Mouse (Mus musculus) bone marrow macrophage, adult 2 months (primary cell): ENCODE data around the gene Arfgap3. TPM values are rescaled to one million over a fixed set of nuclear protein-coding genes. Genes with fewer than 3 reads are reported as not detected.
"Not testable (repeated sequence)": the region's sequence is repeated elsewhere in the genome, so short reads cannot be mapped to it uniquely, and the experiment has no call there.

Experiments
- H3K27ac ChIP-seq: 2 replicates; pipeline ENCODE4 v1.5.1; 2012; ENCODE audit warnings: low read depth, low read length; ENCODE audit not compliant: insufficient read depth
- H3K4me1 ChIP-seq: 2 replicates; pipeline ENCODE4 v1.6.1; 2012; ENCODE audit warnings: low read length; ENCODE audit not compliant: control insufficient read depth, insufficient read depth
- H3K4me3 ChIP-seq: 2 replicates; pipeline ENCODE4 v1.5.1; 2012; ENCODE audit warnings: mild to moderate bottlenecking, low read length, moderate library complexity; ENCODE audit not compliant: insufficient read depth
- CTCF ChIP-seq: IDR thresholded peaks from 2 replicates; pipeline ENCODE4 v1.5.1; 2012; ENCODE audit warnings: low read depth, mild to moderate bottlenecking, low read length, moderate library complexity
- POLR2A ChIP-seq: IDR thresholded peaks from 2 replicates; pipeline ENCODE4 v1.6.1; 2012; ENCODE audit warnings: mild to moderate bottlenecking, low read depth, low read length, borderline replicate concordance
- polyA plus RNA-seq: library from polyadenylated mRNA; stranded (reverse); fragments of >200 nt; gene quantifications from 2 replicates; pipeline ENCODE4 v1.2.4, GENCODE M21; 2012; ENCODE audit not compliant: missing spikeins, insufficient read depth, insufficient read length

Gene Arfgap3
- 27.8 and 28.6 TPM in 2 replicates for polyA plus RNA-seq

DNA sequence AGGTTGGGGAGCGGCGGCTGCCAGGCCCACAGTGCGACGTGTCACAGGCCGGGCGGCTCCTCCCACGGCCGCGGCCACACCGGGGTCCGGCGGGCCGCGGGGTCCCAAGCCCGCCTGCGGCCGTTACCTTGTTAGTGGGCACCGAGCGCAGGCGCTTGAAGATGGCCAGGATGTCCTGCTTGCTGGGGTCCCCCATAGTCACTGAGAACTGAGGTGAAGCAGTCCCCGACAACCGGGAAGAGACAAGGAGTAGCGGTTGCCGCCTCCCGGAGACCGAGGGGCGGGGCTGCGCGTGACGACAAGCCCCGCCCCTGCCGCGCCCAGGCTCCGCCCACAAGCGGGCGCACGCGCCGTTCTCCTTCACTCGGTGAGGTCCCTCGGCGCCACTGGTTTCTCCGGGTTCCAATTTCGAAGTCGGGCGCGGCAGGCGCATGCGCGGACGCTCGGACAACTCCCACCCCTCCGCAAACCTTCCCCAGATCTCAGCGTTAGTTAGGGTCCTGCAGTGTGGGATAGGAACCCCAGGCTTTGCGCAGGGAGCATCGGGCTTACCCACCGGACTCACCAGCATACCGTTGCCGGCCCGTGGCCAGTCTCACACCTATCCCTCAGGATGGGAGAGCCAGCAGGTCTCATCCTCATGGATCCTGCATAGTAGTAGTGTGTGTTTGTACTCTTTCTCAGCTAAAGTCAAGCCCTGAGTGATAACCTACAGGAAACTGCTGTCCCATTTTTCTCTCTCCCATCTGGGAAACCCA, at the start of gene Arfgap3:
Arfgap3 (minus strand) TSS at position 294 of the 758 bp plus-strand sequence.
- H3K4me3 ChIP-seq: peak within 1 kb of the TSS; percentile 87
- peaks cover 6% of the 10 kb centered on the region for H3K4me1 ChIP-seq
- H3K27ac ChIP-seq: no peak within 1 kb of the TSS
- no peak for TF ChIP-seq POLR2A
- TF ChIP-seq CTCF: no peak

DNA sequence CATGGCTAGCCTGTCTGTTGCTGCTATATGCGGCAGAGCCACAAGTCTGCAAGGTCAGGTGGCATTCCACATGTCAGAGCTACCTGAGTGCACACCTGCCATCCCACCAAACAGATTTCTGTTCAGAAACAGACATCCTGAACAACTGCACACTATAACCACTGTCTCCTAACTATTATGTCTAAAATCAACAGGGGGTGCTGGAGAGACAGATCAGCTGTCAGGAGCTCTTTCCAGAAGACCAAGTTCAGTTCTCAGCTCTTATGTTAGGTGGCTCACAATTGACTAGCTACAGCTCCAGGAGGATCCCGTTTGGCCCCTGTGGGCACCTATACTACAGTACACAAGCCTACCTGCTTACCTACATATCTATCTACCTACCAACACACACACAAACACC, 42.7 kb upstream of the Arfgap3 start:
- Histone ChIP-seq H3K4me1 (peaks cover under 1% of the 10 kb centered on the region; the same call in 1 of the 2 replicates), H3K4me3 (no peak overlapping the region), H3K27ac (no peak overlapping the region)
- TF ChIP-seq POLR2A (no peak), CTCF (no peak)

DNA sequence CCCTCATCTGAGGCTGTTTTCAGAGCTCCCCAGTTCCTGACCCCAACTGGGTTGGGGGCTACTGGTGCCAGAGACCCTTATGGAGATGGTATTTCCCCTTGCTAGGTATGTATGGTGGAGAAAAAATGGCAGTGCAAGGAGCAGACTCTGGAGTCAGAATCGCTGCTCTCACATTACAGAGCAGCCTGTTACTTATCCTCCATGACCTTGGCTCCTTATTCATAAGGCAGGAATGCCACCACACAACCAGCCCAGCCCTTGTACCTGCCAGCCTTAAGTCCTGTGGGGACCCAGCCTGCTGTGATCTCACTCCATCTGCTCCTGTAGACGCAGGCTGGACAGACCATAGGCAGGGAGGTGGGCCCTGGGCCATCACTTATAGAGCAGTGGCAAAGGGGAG, 37.9 kb upstream of the Arfgap3 start:
- Histone ChIP-seq H3K4me3 (no peak overlapping the region), H3K27ac (no peak overlapping the region), H3K4me1 (peaks cover 7% of the 10 kb centered on the region)
- TF ChIP-seq CTCF (no peak), POLR2A (no peak)

DNA sequence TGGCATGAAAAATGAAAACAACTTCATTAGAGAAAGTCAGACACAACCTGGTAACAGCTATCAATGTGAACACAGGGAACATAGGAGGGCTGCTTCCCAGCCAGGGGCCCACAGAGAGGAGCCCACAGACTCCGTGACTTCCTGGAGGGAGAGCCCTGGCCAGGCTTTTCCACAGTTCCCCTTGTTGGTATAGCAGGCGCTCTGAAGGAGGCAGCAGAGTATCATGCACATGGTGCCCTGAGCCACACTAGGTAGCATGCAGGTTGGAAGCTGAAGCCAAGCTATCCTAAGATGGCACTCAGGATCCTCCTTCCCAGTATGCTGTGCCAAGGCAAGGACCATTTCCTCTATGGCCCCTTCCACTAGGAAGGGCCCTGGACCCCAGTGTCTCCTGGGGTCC, 33.6 kb upstream of the Arfgap3 start:
- Histone ChIP-seq H3K4me1 (peaks cover 7% of the 10 kb centered on the region), H3K4me3 (no peak overlapping the region), H3K27ac (no peak overlapping the region)
- TF ChIP-seq CTCF (0 out of 2 replicates have a peak, but pooled peaks have one; percentile 12), POLR2A (no peak)

DNA sequence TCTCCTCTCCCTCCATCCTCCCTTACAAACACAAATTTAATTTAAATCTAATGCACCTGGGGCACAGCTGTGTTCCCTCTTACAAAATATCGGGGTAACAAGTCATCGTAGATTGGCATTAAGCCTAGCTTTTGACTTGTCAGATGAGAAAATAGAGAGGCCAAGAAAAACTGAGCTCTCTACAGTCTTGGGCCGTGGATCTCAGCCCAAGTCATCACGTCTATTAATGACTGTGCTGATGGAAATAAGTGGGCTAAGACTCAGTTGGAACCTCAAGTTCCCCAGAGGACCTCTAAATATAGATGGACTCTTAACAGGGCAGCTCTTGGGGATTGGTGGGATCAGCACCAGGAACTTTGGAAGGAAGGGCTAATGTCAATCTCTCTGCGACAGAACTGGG, 33.1 kb upstream of the Arfgap3 start:
- no peak for TF ChIP-seq POLR2A
- TF ChIP-seq CTCF: no peak
- Histone ChIP-seq H3K27ac (no peak overlapping the region), H3K4me1 (peaks cover 7% of the 10 kb centered on the region), H3K4me3 (no peak overlapping the region)

DNA sequence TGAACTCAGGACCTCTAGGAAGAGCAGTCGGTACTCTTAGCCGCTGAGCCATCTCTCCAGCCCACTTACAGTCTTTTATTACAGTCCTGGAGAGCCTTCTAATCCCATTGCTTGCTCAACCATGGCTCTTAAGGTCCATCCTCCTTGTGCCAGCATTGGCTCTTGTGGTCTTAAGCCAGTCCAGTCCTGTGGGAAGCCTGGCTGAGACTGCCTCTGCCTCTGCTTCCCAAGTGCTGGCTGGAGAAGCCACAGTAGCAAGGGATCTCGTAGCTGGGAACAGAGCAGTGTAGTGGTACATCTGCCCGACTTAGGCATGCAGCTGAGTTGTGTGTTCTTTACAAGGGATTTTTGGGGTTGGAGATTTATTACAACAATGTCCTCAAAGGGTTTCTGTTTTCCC, 32.4 kb upstream of the Arfgap3 start:
- H3K27ac ChIP-seq: no peak overlapping the region
- TF ChIP-seq POLR2A (no peak), CTCF (no peak)
- H3K4me3 ChIP-seq: no peak overlapping the region
- peaks cover 4% of the 10 kb centered on the region for H3K4me1 ChIP-seq

DNA sequence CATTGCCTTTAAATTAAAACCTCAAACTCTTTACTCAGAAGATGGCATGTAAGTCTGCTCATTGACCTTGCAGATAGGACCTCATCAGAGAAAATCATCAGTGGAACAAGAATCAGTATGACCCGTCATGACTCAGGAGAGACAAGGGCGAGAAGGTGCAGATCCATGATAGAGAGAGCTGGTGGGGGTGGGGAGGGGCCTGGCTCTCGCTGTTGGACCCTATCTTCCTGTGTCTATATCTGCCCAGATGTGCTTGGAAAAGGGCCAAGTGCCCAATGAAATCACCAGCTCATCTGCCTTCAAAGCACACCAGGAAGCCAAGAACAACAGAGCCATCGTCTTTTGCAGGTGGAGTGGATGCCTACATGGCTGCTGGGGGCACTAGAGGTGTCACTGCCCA, 27.1 kb upstream of the Arfgap3 start:
- Histone ChIP-seq H3K4me3 (no peak overlapping the region), H3K27ac (no peak overlapping the region), H3K4me1 (no peaks in the 10 kb centered on the region)
- TF ChIP-seq POLR2A (no peak), CTCF (no peak)

DNA sequence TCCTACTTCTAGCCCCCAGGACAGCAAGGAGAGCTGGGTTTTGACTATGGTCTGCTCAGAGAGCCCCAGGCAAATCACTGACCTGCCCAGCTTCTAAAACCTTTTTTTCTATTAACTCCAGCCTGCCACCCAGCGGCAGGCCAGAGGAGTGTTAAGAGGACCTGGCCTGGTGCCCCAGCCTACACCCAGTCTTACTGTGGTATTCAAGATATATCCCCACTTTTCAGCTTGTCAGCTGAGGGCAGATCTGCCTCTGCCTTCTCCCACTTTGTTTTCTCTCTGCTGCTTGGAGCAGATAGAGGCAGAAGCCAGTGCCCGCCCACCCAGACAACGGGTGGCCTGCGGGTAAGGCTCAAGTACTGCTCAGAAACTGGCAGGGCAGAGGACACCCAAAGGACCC, 25.1 kb upstream of the Arfgap3 start:
- no peaks in the 10 kb centered on the region; the same call in 1 of the 2 replicates for H3K4me1 ChIP-seq
- no peak overlapping the region for H3K4me3 ChIP-seq
- TF ChIP-seq CTCF: no peak
- TF ChIP-seq POLR2A: no peak
- no peak overlapping the region for H3K27ac ChIP-seq

DNA sequence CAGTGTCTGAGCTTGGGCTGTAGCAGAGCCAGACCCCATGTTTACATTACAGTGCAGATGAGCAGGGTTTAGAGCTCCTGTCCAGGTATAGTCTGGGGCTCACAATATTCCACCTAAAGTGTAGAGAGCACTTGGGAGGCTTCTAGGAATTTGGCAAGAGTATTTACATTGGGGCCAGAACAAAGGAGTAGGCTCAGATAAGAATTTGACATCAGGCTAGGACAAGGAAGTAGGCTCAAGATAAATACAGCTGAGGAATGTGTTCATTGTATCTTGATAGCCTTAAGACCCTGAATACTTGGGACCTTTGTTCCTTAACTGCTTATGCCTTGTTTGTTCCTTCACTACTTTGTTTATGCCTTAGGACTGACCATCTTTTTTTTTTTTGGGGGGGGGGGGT, 24.0 kb upstream of the Arfgap3 start:
- no peak overlapping the region for H3K4me3 ChIP-seq
- H3K27ac ChIP-seq: no peak overlapping the region
- H3K4me1 ChIP-seq: no peaks in the 10 kb centered on the region; the same call in 1 of the 2 replicates
- no peak for TF ChIP-seq POLR2A
- TF ChIP-seq CTCF: no peak

DNA sequence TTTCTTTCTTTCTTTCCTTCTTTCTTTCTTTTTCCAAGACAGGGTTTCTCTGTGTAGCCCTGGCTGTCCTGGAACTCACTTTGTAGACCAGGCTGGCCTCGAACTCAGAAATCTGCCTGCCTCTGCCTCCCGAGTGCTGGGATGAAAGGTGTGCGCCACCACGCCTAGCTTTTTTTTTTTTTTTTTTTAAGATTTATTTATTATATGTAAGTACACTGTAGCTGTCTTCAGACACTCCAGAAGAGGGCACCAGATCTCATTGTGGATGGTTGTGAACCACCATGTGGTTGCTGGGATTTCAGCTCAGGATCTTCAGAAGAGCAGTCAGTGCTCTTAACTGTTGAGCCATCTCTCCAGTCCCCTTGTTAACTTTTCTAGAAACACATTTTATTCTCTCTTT, 18.7 kb upstream of the Arfgap3 start:
- not testable (repeated sequence) for H3K4me1 ChIP-seq, H3K4me3 ChIP-seq, H3K27ac ChIP-seq
